Mouse (Mus musculus) olfactory bulb, adult 2 months (tissue): ENCODE results near the gene Utrn.

Experiments
- CTCF ChIP-seq: fragments of 200-500 bp; IDR thresholded peaks from 2 replicates; pipeline ENCODE4 v1.5.1; 2012; ENCODE audit warnings: low read depth, mild to moderate bottlenecking, low read length, moderate library complexity; ENCODE audit not compliant: insufficient read depth
- POLR2A ChIP-seq: fragments of 200-500 bp; IDR thresholded peaks from 2 replicates; pipeline ENCODE4 v1.6.1; 2012; ENCODE audit warnings: mild to moderate bottlenecking, low read depth, low read length, moderate library complexity; ENCODE audit not compliant: insufficient read depth

DNA sequence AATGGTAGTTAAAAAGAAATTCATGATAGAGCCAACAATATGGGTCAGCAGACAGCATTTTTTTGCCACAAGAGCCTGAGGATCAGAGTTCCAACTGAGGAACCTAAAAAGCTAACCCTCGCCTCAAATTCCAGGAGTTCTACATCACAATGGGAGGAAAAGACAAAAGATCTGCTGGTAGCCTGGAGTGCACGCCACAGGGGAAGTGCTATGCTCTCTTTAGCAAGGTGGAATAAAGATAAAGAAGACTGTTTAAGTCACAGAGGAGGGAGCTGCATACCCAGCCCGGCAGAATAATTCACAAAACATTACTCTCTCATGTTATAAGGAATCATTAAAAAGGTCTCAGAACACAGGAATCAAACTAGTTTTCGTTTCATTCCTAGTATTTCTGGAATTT lies 296.4 kb downstream of the Utrn start:
- TF ChIP-seq CTCF (no peak), POLR2A (no peak)
